Mouse (Mus musculus) embryonic fibroblast, embryonic 13.5 days (primary cell): ENCODE results near the gene 1110059E24Rik.

Experiments
- CTCF ChIP-seq: IDR thresholded peaks from 2 replicates; pipeline ENCODE4 v1.5.1; 2011; ENCODE audit warnings: mild to moderate bottlenecking, control low read depth, low read length, moderate library complexity, borderline replicate concordance; ENCODE audit not compliant: insufficient read depth
- POLR2A ChIP-seq: IDR thresholded peaks from 2 replicates; pipeline ENCODE4 v1.6.1; 2011; ENCODE audit warnings: low read depth, mild to moderate bottlenecking, control low read depth, low read length, moderate library complexity

- TF ChIP-seq POLR2A (no peak), CTCF (no peak)
These were observed 17.4 kb downstream of the 1110059E24Rik start for GRCm38 (mm10) chr19:21635406-21635805.
